Mouse (Mus musculus): Measurements from ENCODE around the gene Bach2. TPM values are rescaled to one million over a fixed set of nuclear protein-coding genes. Genes with fewer than 3 reads are reported as not detected.

Gene Bach2
- polyA plus RNA-seq, 1 experiment: 57.6 TPM

DNA sequence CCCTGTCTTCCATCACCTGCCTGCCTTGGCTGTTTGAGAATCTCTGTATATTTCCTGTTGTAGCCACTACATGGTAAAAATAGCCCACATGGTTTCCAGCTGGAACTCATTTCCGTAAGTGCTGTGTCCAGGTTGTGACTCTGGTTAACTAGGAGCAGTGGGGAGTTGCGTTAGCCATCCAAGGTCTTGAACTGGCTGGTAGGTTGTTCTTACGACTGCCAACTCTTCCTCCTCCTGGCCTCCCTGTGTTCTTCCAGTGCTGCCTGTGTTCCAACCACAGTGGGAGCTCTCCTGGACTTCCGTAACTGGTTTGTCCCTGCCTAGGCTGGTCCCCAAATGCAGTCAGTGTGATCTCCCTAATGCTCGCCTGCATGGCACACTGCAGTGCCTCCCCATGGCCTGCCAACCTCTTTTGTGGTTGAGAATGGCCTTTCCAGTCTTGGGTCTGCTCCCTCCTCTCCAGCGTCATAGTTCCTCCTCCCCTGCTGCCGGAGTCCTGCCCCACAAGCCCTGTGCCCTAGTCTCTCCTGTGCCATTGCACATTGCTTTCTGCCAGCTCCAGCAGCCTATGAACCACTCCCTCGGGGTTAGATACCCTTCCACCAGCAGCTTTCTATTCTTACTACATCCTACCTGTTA is 298.4 kb downstream of the Bach2 start:
- Histone ChIP-seq H3K4me1 (ENCODE audit: control insufficient read depth, insufficient read depth, low read length) (peaks cover 1% of the 10 kb centered on the region), H3K27ac (ENCODE audit: control insufficient read depth, insufficient read depth, low read depth, low read length, poor library complexity) (no peak overlapping the region), H3K4me3 (replicated peaks; ENCODE audit: control insufficient read depth, low read depth, low read length) (no peak overlapping the region)
- TF ChIP-seq CTCF (IDR thresholded peaks at IDR 0.05; ENCODE audit: control insufficient read depth, insufficient read depth, low read length) (no peak), POLR2A (IDR thresholded peaks at IDR 0.05; ENCODE audit: borderline replicate concordance, control insufficient read depth, low read depth, low read length) (no peak)
- WGBS: 45% methylated on average over 8 of the region's 8 CpGs

DNA sequence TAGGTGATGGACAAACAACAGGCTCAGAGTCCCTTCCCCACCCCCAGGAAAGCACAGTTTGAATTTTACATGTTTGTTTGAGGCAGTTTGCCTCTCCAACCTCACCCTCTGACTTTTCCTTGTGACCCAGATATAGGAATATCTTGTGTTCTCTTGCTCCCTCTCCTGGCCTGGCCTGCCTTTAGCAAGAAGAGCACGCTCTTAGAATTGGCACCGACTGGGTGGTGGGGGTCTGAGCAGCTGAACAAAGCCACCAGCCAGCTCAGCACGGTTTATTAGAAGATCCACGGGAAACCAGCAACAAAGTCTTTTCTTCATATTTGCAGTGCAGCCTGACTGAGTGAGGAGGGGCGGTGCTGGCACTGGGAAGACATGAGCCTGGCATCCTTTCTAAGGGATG is 299.5 kb downstream of the Bach2 start:
- WGBS: 31% methylated on average over 5 of the region's 5 CpGs
- TF ChIP-seq POLR2A (IDR thresholded peaks at IDR 0.05; ENCODE audit: borderline replicate concordance, control insufficient read depth, low read depth, low read length): no peak
- TF ChIP-seq CTCF (IDR thresholded peaks at IDR 0.05; ENCODE audit: control insufficient read depth, insufficient read depth, low read length): peak; percentile 20; the same call in 1 of the 2 replicates
- peaks cover 1% of the 10 kb centered on the region for H3K4me1 ChIP-seq (ENCODE audit: control insufficient read depth, insufficient read depth, low read length)
- no peak overlapping the region for H3K4me3 ChIP-seq (replicated peaks; ENCODE audit: control insufficient read depth, low read depth, low read length)
- H3K27ac ChIP-seq (ENCODE audit: control insufficient read depth, insufficient read depth, low read depth, low read length, poor library complexity): no peak overlapping the region

DNA sequence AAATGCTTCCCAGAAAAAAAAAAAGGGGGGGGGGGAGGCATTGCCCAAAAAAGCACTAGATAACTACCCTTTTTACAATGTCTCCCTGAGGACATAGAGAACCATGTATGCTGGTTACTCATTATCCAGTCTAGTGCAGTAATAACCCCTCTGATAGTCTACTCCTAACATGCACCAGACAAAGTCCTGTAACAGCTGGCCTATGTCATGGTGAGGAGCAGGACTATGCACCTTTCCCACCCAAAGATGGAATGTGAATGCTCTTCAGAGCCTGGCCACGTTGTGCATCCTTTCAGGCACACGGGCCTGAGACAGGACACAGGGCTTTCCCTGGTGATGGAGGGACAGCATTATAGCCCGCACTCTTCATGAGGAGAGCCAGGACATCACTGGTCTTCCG is 299.9 kb downstream of the Bach2 start:
- Histone ChIP-seq H3K27ac (ENCODE audit: control insufficient read depth, insufficient read depth, low read depth, low read length, poor library complexity) (no peak overlapping the region), H3K4me3 (replicated peaks; ENCODE audit: control insufficient read depth, low read depth, low read length) (no peak overlapping the region), H3K4me1 (ENCODE audit: control insufficient read depth, insufficient read depth, low read length) (peaks cover 1% of the 10 kb centered on the region)
- no peak for TF ChIP-seq POLR2A (IDR thresholded peaks at IDR 0.05; ENCODE audit: borderline replicate concordance, control insufficient read depth, low read depth, low read length)
- WGBS: 79% methylated on average over 4 of the region's 4 CpGs

DNA sequence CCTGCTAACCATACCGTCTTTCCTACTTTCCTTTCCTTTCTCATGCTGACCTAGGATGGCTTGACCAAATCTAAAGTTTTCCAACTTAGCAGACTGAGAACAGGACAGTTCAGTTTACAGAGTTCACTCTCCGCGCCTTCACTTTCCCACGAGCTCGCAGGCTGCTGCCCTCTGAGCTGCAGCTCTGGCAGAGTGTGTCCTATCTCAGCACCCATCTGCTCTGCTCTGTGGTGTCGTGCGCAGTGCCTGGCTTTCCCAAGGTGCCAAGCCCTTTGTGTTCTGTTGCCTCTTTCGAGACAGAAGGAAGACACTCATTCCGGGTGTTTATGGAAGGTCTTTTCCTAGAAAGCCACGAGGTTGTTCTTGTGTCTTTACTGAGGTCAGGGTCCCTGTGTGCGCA is 300.4 kb downstream of the Bach2 start:
- Histone ChIP-seq H3K4me3 (replicated peaks; ENCODE audit: control insufficient read depth, low read depth, low read length) (no peak overlapping the region), H3K27ac (ENCODE audit: control insufficient read depth, insufficient read depth, low read depth, low read length, poor library complexity) (no peak overlapping the region), H3K4me1 (ENCODE audit: control insufficient read depth, insufficient read depth, low read length) (peaks cover 1% of the 10 kb centered on the region)
- TF ChIP-seq POLR2A (IDR thresholded peaks at IDR 0.05; ENCODE audit: borderline replicate concordance, control insufficient read depth, low read depth, low read length) (no peak), CTCF (IDR thresholded peaks at IDR 0.05; ENCODE audit: control insufficient read depth, insufficient read depth, low read length) (no peak)
- WGBS: 81% methylated on average over 11 of the region's 11 CpGs

DNA sequence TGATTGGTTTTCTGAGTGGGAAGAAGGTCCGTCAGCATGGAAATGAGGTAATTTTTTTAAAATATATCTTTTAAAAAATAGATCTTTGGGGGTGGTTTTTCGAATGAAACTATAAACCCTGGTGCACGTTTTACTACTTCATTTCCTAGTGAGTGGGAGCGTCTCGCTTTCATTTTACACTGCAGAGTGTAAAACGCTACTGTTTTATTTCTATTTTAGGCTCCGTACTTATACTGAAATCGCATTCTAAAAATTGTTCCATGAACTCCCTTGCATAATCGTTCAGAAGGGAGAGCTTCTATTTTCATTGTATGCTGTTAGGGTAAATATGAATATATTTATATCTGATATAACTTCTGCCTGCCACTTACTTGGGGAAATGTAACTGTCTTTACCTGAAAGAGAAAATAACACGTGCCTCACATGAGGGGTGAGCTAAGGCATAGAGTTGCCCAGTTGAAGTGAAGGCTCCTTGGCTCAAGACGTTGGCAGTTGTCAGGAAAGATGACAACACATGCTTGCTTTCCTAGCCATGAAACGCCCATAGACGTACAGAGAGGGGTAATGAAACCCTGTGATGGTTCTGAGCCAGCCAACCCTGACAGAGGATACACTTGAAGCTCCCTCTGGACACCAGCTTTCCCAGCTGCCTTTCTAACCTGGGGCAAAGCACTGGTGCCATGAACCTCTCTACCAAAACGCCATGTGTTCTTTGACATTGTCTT is 306.4 kb downstream of the Bach2 start:
- TF ChIP-seq POLR2A (IDR thresholded peaks at IDR 0.05; ENCODE audit: borderline replicate concordance, control insufficient read depth, low read depth, low read length) (no peak), CTCF (IDR thresholded peaks at IDR 0.05; ENCODE audit: control insufficient read depth, insufficient read depth, low read length) (no peak)
- no peak overlapping the region for H3K27ac ChIP-seq (ENCODE audit: control insufficient read depth, insufficient read depth, low read depth, low read length, poor library complexity)
- H3K4me3 ChIP-seq (replicated peaks; ENCODE audit: control insufficient read depth, low read depth, low read length): no peak overlapping the region
- 69% methylated on average over 14 of the region's 14 CpGs for WGBS
- peaks cover 2% of the 10 kb centered on the region for H3K4me1 ChIP-seq (ENCODE audit: control insufficient read depth, insufficient read depth, low read length)

DNA sequence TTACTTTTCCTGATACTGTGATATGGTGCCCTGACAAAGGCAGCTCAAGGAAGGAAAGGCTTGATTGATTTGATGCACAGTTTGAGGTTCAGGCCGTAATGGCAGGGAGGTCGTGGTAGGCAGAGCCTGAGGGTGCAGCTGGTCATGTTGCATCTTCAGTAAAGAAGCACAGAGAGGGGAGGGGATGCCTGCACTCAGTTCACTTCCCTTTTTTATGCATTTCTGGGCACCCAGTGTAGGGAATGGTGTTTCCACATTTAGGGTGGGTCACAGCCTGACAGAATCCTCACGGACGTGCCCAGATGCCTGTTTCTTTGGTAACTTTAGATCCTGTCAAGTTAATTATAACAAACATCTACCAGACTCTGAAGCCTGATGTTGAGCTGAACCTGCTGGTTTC is 306.9 kb downstream of the Bach2 start:
- no peak overlapping the region for H3K4me3 ChIP-seq (replicated peaks; ENCODE audit: control insufficient read depth, low read depth, low read length)
- WGBS: 16% methylated on average over 4 of the region's 4 CpGs
- TF ChIP-seq POLR2A (IDR thresholded peaks at IDR 0.05; ENCODE audit: borderline replicate concordance, control insufficient read depth, low read depth, low read length): no peak
- no peak for TF ChIP-seq CTCF (IDR thresholded peaks at IDR 0.05; ENCODE audit: control insufficient read depth, insufficient read depth, low read length)
- no peak overlapping the region for H3K27ac ChIP-seq (ENCODE audit: control insufficient read depth, insufficient read depth, low read depth, low read length, poor library complexity)
- H3K4me1 ChIP-seq (ENCODE audit: control insufficient read depth, insufficient read depth, low read length): peaks cover 2% of the 10 kb centered on the region

DNA sequence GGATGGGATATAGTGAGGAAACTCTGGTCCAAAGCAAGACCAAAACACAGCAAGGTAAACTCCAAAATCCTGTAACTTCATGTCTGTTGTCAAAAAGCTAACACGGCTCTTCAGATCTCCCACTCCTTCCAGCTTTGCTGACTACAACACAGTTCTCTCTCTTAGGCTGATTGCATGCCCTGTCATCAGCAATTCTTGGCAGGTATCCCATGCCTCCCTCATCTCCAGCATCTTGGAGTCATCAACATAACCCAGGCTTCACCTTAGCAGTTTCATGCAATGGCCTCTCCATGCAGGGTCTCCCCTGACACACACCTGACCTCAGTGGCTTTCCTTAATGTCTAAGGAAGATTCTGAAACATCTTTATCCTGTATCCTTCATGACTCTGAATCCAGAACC is 310.5 kb downstream of the Bach2 start:
- no peak for TF ChIP-seq CTCF (IDR thresholded peaks at IDR 0.05; ENCODE audit: control insufficient read depth, insufficient read depth, low read length)
- no peak for TF ChIP-seq POLR2A (IDR thresholded peaks at IDR 0.05; ENCODE audit: borderline replicate concordance, control insufficient read depth, low read depth, low read length)
- WGBS: 70% methylated on average over 1 of the region's 1 CpGs
- Histone ChIP-seq H3K27ac (ENCODE audit: control insufficient read depth, insufficient read depth, low read depth, low read length, poor library complexity) (no peak overlapping the region), H3K4me1 (ENCODE audit: control insufficient read depth, insufficient read depth, low read length) (peaks cover 2% of the 10 kb centered on the region), H3K4me3 (replicated peaks; ENCODE audit: control insufficient read depth, low read depth, low read length) (no peak overlapping the region)

DNA sequence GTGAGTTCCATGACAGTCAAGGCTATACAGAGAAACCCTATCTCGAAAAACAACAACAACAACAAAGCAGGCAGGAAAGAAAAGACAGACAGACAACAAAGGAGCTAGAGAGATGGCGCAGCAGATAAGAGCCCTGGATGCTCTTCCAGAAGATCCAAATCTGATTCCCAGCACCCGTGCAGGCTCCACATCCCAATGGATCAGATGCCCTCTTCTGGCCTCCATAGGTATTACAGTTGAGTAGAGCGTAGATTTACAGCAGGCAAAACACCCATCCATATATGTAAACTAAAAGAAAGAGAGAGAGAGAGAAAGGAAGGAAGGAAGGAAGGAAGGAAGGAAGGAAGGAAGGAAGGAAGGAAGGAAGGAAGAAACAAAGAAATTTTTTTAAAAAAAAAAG is 312.7 kb downstream of the Bach2 start:
- Histone ChIP-seq H3K27ac (ENCODE audit: control insufficient read depth, insufficient read depth, low read depth, low read length, poor library complexity) (no peak overlapping the region), H3K4me3 (replicated peaks; ENCODE audit: control insufficient read depth, low read depth, low read length) (no peak overlapping the region), H3K4me1 (ENCODE audit: control insufficient read depth, insufficient read depth, low read length) (no peaks in the 10 kb centered on the region; the same call in 1 of the 2 replicates)
- TF ChIP-seq POLR2A (IDR thresholded peaks at IDR 0.05; ENCODE audit: borderline replicate concordance, control insufficient read depth, low read depth, low read length): no peak
- peak; percentile 46; the same call in 1 of the 2 replicates for TF ChIP-seq CTCF (IDR thresholded peaks at IDR 0.05; ENCODE audit: control insufficient read depth, insufficient read depth, low read length)
- 67% methylated on average over 4 of the region's 4 CpGs for WGBS
